Mouse (Mus musculus): ENCODE results near the gene Gm21876. TPM values are rescaled to one million over a fixed set of nuclear protein-coding genes. Genes with fewer than 3 reads are reported as not detected.
"Not testable (repeated sequence)": the region's sequence is repeated elsewhere in the genome, so short reads cannot be mapped to it uniquely, and the experiment has no call there.

Gene Gm21876
- not detected in 2 replicates for polyA plus RNA-seq (2016; fragmentation: Nextera tagmentation; extraction: Ambion mirVana)

DNA sequence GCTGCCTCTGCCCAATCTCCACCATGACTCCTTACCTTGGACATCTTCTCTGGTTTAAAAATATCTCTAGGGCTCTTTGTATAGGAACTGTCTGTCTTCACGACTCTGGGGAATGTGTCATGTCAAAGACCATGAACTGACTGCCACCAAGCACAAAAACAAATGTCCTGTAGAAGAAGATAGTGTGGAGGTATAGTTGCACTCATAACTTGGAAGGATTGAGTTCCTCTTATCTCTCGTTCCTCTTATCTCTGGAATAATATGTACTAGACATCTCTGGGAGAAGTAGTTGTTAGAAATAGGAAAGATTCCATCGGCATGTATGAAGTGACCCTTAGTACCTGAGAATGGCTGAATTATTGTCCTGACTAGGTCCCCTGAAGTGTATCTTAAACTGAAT lies at the start of gene Gm21876:
TSS of gene Gm21876 (minus strand) at position 101 of the 400 bp plus-strand sequence.
- 77% methylated on average over 3 of the region's 3 CpGs for WGBS
- no peaks in the 10 kb centered on the region for H3K4me1 ChIP-seq
- DNase-seq (ENCODE audit: extremely low spot score, low spot score): no peak
- H3K4me3 ChIP-seq: no peak within 1 kb of the TSS
- no peaks in the 10 kb centered on the region for H3K36me3 ChIP-seq (replicated peaks)
- no peaks in the 10 kb centered on the region for H3K9me3 ChIP-seq
- no peak within 1 kb of the TSS for H3K27ac ChIP-seq
- H3K27me3 ChIP-seq (ENCODE audit: poor library complexity, severe bottlenecking): no peaks in the 10 kb centered on the region

DNA sequence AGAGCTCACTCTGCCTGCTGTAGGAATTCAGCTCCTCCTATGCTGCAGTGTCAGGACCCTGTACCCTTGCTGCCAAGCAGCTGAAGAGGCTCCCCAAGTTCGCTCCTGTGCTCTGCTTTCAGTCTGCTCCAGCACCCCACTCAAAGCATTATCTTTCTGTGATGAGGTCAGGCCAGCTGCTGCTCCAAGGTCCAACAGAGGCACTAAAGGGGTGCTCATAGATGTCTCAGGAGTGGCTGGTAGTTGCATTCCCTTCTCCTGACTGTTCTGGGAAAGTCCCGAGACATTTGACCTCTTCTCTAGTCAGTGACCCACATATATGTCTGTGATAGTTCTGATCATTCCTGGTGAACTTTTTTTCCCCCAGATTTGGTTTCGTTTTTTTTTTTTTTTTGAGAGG lies 45.0 kb upstream of the Gm21876 start:
- no peak for DNase-seq (ENCODE audit: extremely low spot score, low spot score)
- H3K4me1 ChIP-seq: no peaks in the 10 kb centered on the region
- H3K27me3 ChIP-seq (ENCODE audit: poor library complexity, severe bottlenecking): no peaks in the 10 kb centered on the region
- no peaks in the 10 kb centered on the region for H3K36me3 ChIP-seq (replicated peaks)
- no peak overlapping the region for H3K27ac ChIP-seq
- no peak overlapping the region for H3K4me3 ChIP-seq
- H3K9me3 ChIP-seq: no peaks in the 10 kb centered on the region
- 73% methylated on average over 3 of the region's 3 CpGs for WGBS

DNA sequence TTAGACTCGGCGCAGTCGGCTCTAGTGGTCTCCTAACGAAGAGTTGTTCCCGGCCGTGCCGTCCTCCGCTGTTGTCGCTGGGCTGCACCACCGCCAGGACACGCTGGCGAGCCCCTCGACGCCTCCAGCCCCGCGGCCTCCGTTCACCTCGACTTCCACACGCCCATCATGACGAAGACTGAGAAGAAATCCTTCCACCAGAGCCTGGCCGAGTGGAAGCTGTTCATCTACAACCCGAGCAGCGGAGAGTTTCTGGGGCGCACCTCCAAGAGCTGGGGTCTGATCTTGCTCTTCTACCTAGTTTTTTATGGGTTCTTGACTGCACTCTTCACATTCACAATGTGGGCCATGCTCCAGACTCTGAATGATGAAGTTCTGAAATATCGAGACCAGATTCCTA lies 28.8 kb downstream of the Gm21876 start:
- H3K9me3 ChIP-seq; H3K4me1 ChIP-seq; DNase-seq (ENCODE audit: extremely low spot score, low spot score); H3K27me3 ChIP-seq (ENCODE audit: poor library complexity, severe bottlenecking); H3K27ac ChIP-seq; H3K36me3 ChIP-seq (replicated peaks); H3K4me3 ChIP-seq: not testable (repeated sequence)
- 94% methylated on average over 25 of the region's 25 CpGs for WGBS

Other genes starting within 250 kb of the Gm21876 start
- gene Cfp, start 244.1 kb downstream of the Gm21876 start, polyA plus RNA-seq (2016; fragmentation: Nextera tagmentation; extraction: Ambion mirVana): 2.9 and 4.1 TPM in 2 replicates
- 12.5 and 13.2 TPM in 2 replicates for gene Elk1, start 225.0 kb downstream of the Gm21876 start, polyA plus RNA-seq (2016; fragmentation: Nextera tagmentation; extraction: Ambion mirVana)
- 62.9 and 73.1 TPM in 2 replicates for gene Uxt, start 213.6 kb downstream of the Gm21876 start, polyA plus RNA-seq (2016; fragmentation: Nextera tagmentation; extraction: Ambion mirVana)
- gene Zfp182, start 113.3 kb downstream of the Gm21876 start, polyA plus RNA-seq (2016; fragmentation: Nextera tagmentation; extraction: Ambion mirVana): 4.9 and 6.3 TPM in 2 replicates
- gene Spaca5, start 107.2 kb downstream of the Gm21876 start, polyA plus RNA-seq (2016; fragmentation: Nextera tagmentation; extraction: Ambion mirVana): not detected in 2 replicates
- 1.7 and 2.2 TPM in 2 replicates for gene Zfp300, start 86.1 kb downstream of the Gm21876 start, polyA plus RNA-seq (2016; fragmentation: Nextera tagmentation; extraction: Ambion mirVana)
- not detected in 2 replicates for gene Ssxa1, start 59.8 kb downstream of the Gm21876 start, polyA plus RNA-seq (2016; fragmentation: Nextera tagmentation; extraction: Ambion mirVana)

All from forebrain, embryonic 10.5 days (tissue).